Mouse (Mus musculus): ENCODE results near the gene Gnat2. TPM values are rescaled to one million over a fixed set of nuclear protein-coding genes. Genes with fewer than 3 reads are reported as not detected.

Gene Gnat2
- polyA plus RNA-seq, 1 experiment, result 1.1 TPM

- H3ac ChIP-seq (ENCODE audit: control insufficient read depth, insufficient read length, low read depth), result no peak overlapping the region
- peaks cover 34% of the 10 kb centered on the region for H3K79me2 ChIP-seq (ENCODE audit: control insufficient read depth, insufficient read depth)
- peaks cover 8% of the 10 kb centered on the region for H3K36me3 ChIP-seq (ENCODE audit: control insufficient read depth, insufficient read depth)
- peak; percentile 66 for TF ChIP-seq CTCF (IDR thresholded peaks at IDR 0.05; ENCODE audit: control insufficient read depth, insufficient read depth, insufficient read length)
- no peak for TF ChIP-seq CEBPB (IDR thresholded peaks at IDR 0.05; ENCODE audit: low read depth)
- H3K4me3 ChIP-seq (ENCODE audit: insufficient read depth, poor library complexity, severe bottlenecking), result no peak overlapping the region
- no peaks in the 10 kb centered on the region for H3K27me3 ChIP-seq (ENCODE audit: control insufficient read depth, insufficient read depth, insufficient read length)
- H3K79me3 ChIP-seq (ENCODE audit: low read depth), result peaks cover 30% of the 10 kb centered on the region
Observed at GRCm38 (mm10) chr3:108147386-108148235, 55.0 kb downstream of the Gnat2 start.

Other genes starting within 250 kb of the Gnat2 start
- not detected for gene Eps8l3, start 215.6 kb upstream of the Gnat2 start, polyA plus RNA-seq (2012; fragmentation: generic; extraction: Trizol)
- 20.7 TPM for gene Gstm5, start 197.0 kb upstream of the Gnat2 start, polyA plus RNA-seq (2012; fragmentation: generic; extraction: Trizol)
- gene Gstm7, start 161.0 kb upstream of the Gnat2 start, polyA plus RNA-seq (2012; fragmentation: generic; extraction: Trizol), result 0.21 TPM
- not detected for gene Gstm6, start 149.0 kb upstream of the Gnat2 start, polyA plus RNA-seq (2012; fragmentation: generic; extraction: Trizol)
- not detected for gene Gstm3, start 123.5 kb upstream of the Gnat2 start, polyA plus RNA-seq (2012; fragmentation: generic; extraction: Trizol)
- gene Gstm2, start 106.3 kb upstream of the Gnat2 start, polyA plus RNA-seq (2012; fragmentation: generic; extraction: Trizol), result 7.7 TPM
- 89.8 TPM for gene Gstm1, start 74.8 kb upstream of the Gnat2 start, polyA plus RNA-seq (2012; fragmentation: generic; extraction: Trizol)
- gene Gstm4, start 47.9 kb upstream of the Gnat2 start, polyA plus RNA-seq (2012; fragmentation: generic; extraction: Trizol), result 0.39 TPM
- 58.3 TPM for gene Ampd2, start 6.1 kb upstream of the Gnat2 start, polyA plus RNA-seq (2012; fragmentation: generic; extraction: Trizol)
- 28.8 TPM for gene Gnai3, start 53.4 kb downstream of the Gnat2 start, polyA plus RNA-seq (2012; fragmentation: generic; extraction: Trizol)
- gene Gpr61, start 62.1 kb downstream of the Gnat2 start, polyA plus RNA-seq (2012; fragmentation: generic; extraction: Trizol), result 0.01 TPM
- gene Amigo1, start 93.5 kb downstream of the Gnat2 start, polyA plus RNA-seq (2012; fragmentation: generic; extraction: Trizol), result 1.9 TPM
- 1.7 TPM for gene Cyb561d1, start 108.4 kb downstream of the Gnat2 start, polyA plus RNA-seq (2012; fragmentation: generic; extraction: Trizol)
- 6.8 TPM for gene Atxn7l2, start 118.1 kb downstream of the Gnat2 start, polyA plus RNA-seq (2012; fragmentation: generic; extraction: Trizol)
- not detected for gene Sypl2, start 133.9 kb downstream of the Gnat2 start, polyA plus RNA-seq (2012; fragmentation: generic; extraction: Trizol)
- gene Psma5, start 164.1 kb downstream of the Gnat2 start, polyA plus RNA-seq (2012; fragmentation: generic; extraction: Trizol), result 289 TPM
- gene Sort1, start 191.3 kb downstream of the Gnat2 start, polyA plus RNA-seq (2012; fragmentation: generic; extraction: Trizol), result 0.41 TPM